Mouse (Mus musculus): ENCODE data around the gene Vwce. TPM values are rescaled to one million over a fixed set of nuclear protein-coding genes. Genes with fewer than 3 reads are reported as not detected.

Vwce gene
- polyA plus RNA-seq, 1 experiment from 2014 or later, result 1.6 TPM

GRCm38 (mm10) chr19:10713551-10713950 lies 79.5 kb downstream of the Vwce start:
- no peak overlapping the region for H3K4me2 ChIP-seq
- H3K9me3 ChIP-seq, result no peaks in the 10 kb centered on the region
- no peaks in the 10 kb centered on the region for H3K27me3 ChIP-seq (replicated peaks)
- H3K27ac ChIP-seq, result no peak overlapping the region
- WGBS, result 95% methylated on average over 10 of the region's 10 CpGs
- no peak overlapping the region for H3K9ac ChIP-seq
- no peak for ATAC-seq (replicated peaks)
- H3K36me3 ChIP-seq (replicated peaks), result peaks cover 30% of the 10 kb centered on the region
- H3K4me1 ChIP-seq, result peaks cover 20% of the 10 kb centered on the region
- no peak overlapping the region for H3K4me3 ChIP-seq

- H3K4me2 ChIP-seq, result no peak overlapping the region
- no peaks in the 10 kb centered on the region for H3K9me3 ChIP-seq
- H3K27ac ChIP-seq, result 0 out of 2 replicates have a peak overlapping the region, but pooled peaks have one; percentile 40
- H3K4me1 ChIP-seq, result peaks cover 16% of the 10 kb centered on the region
- no peak overlapping the region for H3K4me3 ChIP-seq
- H3K27me3 ChIP-seq (replicated peaks), result no peaks in the 10 kb centered on the region
- no peak for ATAC-seq (replicated peaks)
- H3K36me3 ChIP-seq (replicated peaks), result peaks cover 30% of the 10 kb centered on the region
- WGBS, result 84% methylated on average over 6 of the region's 6 CpGs
- H3K9ac ChIP-seq, result no peak overlapping the region
Observed at GRCm38 (mm10) chr19:10714168-10714567, 80.2 kb downstream of the Vwce start.

GRCm38 (mm10) chr19:10714682-10715475 lies 80.9 kb downstream of the Vwce start:
- H3K9me3 ChIP-seq, result no peaks in the 10 kb centered on the region
- H3K4me1 ChIP-seq, result peaks cover 15% of the 10 kb centered on the region
- no peak overlapping the region for H3K4me2 ChIP-seq
- peak; percentile 38; the same call in 1 of the 2 replicates for ATAC-seq (replicated peaks)
- no peak overlapping the region for H3K4me3 ChIP-seq
- no peaks in the 10 kb centered on the region for H3K27me3 ChIP-seq (replicated peaks)
- H3K9ac ChIP-seq, result no peak overlapping the region
- H3K36me3 ChIP-seq (replicated peaks), result peaks cover 30% of the 10 kb centered on the region
- H3K27ac ChIP-seq, result peak overlapping the region; percentile 40; the same call in 1 of the 2 replicates
- WGBS, result 41% methylated on average over 4 of the region's 4 CpGs

GRCm38 (mm10) chr19:10715476-10715875 lies 81.5 kb downstream of the Vwce start:
- 89% methylated on average over 6 of the region's 6 CpGs for WGBS
- peak overlapping the region; percentile 31; the same call in 1 of the 2 replicates for H3K27ac ChIP-seq

More at GRCm38 (mm10) chr19:10715476-10715875, 81.5 kb downstream of the Vwce start:
- no peaks in the 10 kb centered on the region for H3K27me3 ChIP-seq (replicated peaks)
- peaks cover 16% of the 10 kb centered on the region for H3K4me1 ChIP-seq
- H3K4me2 ChIP-seq, result no peak overlapping the region
- no peaks in the 10 kb centered on the region for H3K9me3 ChIP-seq
- H3K4me3 ChIP-seq, result no peak overlapping the region
- ATAC-seq (replicated peaks), result no peak
- H3K9ac ChIP-seq, result no peak overlapping the region
- peaks cover 30% of the 10 kb centered on the region for H3K36me3 ChIP-seq (replicated peaks)

Other genes with a start within 250 kb of the Vwce start
- gene Syt7, start 245.1 kb upstream of the Vwce start, polyA plus RNA-seq (2015; fragmentation: Nextera tagmentation; extraction: Ambion mirVana), result 19.6 and 21.0 TPM in 2 replicates
- 1.7 and 2.4 TPM in 2 replicates for gene Lrrc10b, start 176.7 kb upstream of the Vwce start, polyA plus RNA-seq (2015; fragmentation: Nextera tagmentation; extraction: Ambion mirVana)
- gene Ppp1r32, start 151.3 kb upstream of the Vwce start, polyA plus RNA-seq (2015; fragmentation: Nextera tagmentation; extraction: Ambion mirVana), result 2.4 and 3.7 TPM in 2 replicates
- 53.4 and 58.9 TPM in 2 replicates for gene Cpsf7, start 108.9 kb upstream of the Vwce start, polyA plus RNA-seq (2015; fragmentation: Nextera tagmentation; extraction: Ambion mirVana)
- gene Sdhaf2, start 108.1 kb upstream of the Vwce start, polyA plus RNA-seq (2015; fragmentation: Nextera tagmentation; extraction: Ambion mirVana), result 61.0 and 64.5 TPM in 2 replicates
- 50.1 and 51.1 TPM in 2 replicates for gene Tmem216, start 78.0 kb upstream of the Vwce start, polyA plus RNA-seq (2015; fragmentation: Nextera tagmentation; extraction: Ambion mirVana)
- 24.1 and 25.0 TPM in 2 replicates for gene Cyb561a3, start 57.0 kb upstream of the Vwce start, polyA plus RNA-seq (2015; fragmentation: Nextera tagmentation; extraction: Ambion mirVana)
- 38.8 and 43.6 TPM in 2 replicates for gene Tmem138, start 56.9 kb upstream of the Vwce start, polyA plus RNA-seq (2015; fragmentation: Nextera tagmentation; extraction: Ambion mirVana)
- gene Ddb1, start 28.9 kb upstream of the Vwce start, polyA plus RNA-seq (2015; fragmentation: Nextera tagmentation; extraction: Ambion mirVana), result 252 and 255 TPM in 2 replicates
- gene Tkfc, start 28.6 kb upstream of the Vwce start, polyA plus RNA-seq (2015; fragmentation: Nextera tagmentation; extraction: Ambion mirVana), result 26.0 and 29.6 TPM in 2 replicates
- gene Pga5, start 43.9 kb downstream of the Vwce start, polyA plus RNA-seq (2015; fragmentation: Nextera tagmentation; extraction: Ambion mirVana), result not detected in 2 replicates
- gene Vps37c, start 54.5 kb downstream of the Vwce start, polyA plus RNA-seq (2015; fragmentation: Nextera tagmentation; extraction: Ambion mirVana), result 31.8 TPM in 2 replicates
- gene Cd5, start 104.8 kb downstream of the Vwce start, polyA plus RNA-seq (2015; fragmentation: Nextera tagmentation; extraction: Ambion mirVana), result 0.52 and 0.86 TPM in 2 replicates
- 0.19 TPM in 1 of 2 replicates, not detected in the other for gene Cd6, start 195.8 kb downstream of the Vwce start, polyA plus RNA-seq (2015; fragmentation: Nextera tagmentation; extraction: Ambion mirVana)
- gene Slc15a3, start 205.5 kb downstream of the Vwce start, polyA plus RNA-seq (2015; fragmentation: Nextera tagmentation; extraction: Ambion mirVana), result 0.13 and 0.31 TPM in 2 replicates
- 224 and 236 TPM in 2 replicates for gene Tmem132a, start 235.7 kb downstream of the Vwce start, polyA plus RNA-seq (2015; fragmentation: Nextera tagmentation; extraction: Ambion mirVana)
- gene Tmem109, start 247.8 kb downstream of the Vwce start, polyA plus RNA-seq (2015; fragmentation: Nextera tagmentation; extraction: Ambion mirVana), result 46.2 and 48.4 TPM in 2 replicates